Mouse (Mus musculus) myocyte (in vitro differentiated cells): ENCODE measurements around the gene Hils1.

Experiments used
- CEBPB ChIP-seq: IDR thresholded peaks from 2 replicates; pipeline ENCODE4 v1.6.1; 2011; ENCODE audit warnings: mild to moderate bottlenecking, moderate library complexity; ENCODE audit not compliant: poor library complexity, insufficient read depth, severe bottlenecking
- E2F4 ChIP-seq: IDR thresholded peaks from one replicate; pipeline ENCODE4 v1.6.1; 2011; ENCODE audit warnings: mild to moderate bottlenecking, control low read depth, moderate library complexity; ENCODE audit not compliant: insufficient read depth
- MYOD1 ChIP-seq, 3 experiments: IDR thresholded peaks; one replicate each; pipeline ENCODE4 v1.6.1; 2011; ENCODE audit warnings: control low read depth in 2 of 3, low read depth in 2 of 3, mild to moderate bottlenecking in 2 of 3, moderate library complexity in 1 of 3; ENCODE audit not compliant: insufficient read length in 2 of 3, control insufficient read depth in 1 of 3
- MYOG ChIP-seq, 3 experiments: IDR thresholded peaks; one replicate each; pipeline ENCODE4 v1.6.1; 2011; ENCODE audit warnings: control low read depth in 2 of 3, low read depth in 2 of 3, mild to moderate bottlenecking in 2 of 3; ENCODE audit not compliant: insufficient read length in 2 of 3, control insufficient read depth in 1 of 3, insufficient read depth in 1 of 3
- POLR2A ChIP-seq: IDR thresholded peaks from one replicate; pipeline ENCODE4 v1.6.1; 2011; ENCODE audit warnings: low read depth, mild to moderate bottlenecking, control low read depth, moderate library complexity; ENCODE audit not compliant: insufficient read length
- TCF12 ChIP-seq: IDR thresholded peaks from one replicate; pipeline ENCODE4 v1.6.1; 2011; ENCODE audit warnings: mild to moderate bottlenecking, control low read depth; ENCODE audit not compliant: poor library complexity, insufficient read depth, severe bottlenecking
- USF1 ChIP-seq: IDR thresholded peaks from one replicate; pipeline ENCODE4 v1.6.1; 2011; ENCODE audit warnings: low read depth, mild to moderate bottlenecking, control low read depth, moderate library complexity

DNA sequence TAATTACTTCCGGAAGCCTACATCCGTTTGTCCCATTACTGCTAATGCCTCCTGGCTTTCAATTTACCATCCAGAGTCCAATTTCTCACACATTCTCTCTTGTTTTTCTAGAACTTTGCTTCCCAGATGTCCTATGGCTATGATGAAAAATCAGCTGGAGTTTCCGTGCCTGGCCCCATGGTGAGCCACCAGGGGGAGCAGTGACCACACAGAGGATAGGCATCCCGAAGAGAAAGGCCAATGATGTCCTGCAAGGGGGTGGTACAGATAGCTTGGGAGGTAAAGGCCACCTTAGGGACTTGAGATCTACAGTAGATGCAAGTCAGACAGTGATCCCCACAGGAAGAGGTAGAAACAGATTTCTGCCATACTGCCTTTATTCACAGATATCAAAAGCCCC, 28.1 kb upstream of the Hils1 start:
- TF ChIP-seq MYOG (IDR thresholded peaks at IDR 0.05; ENCODE audit: control insufficient read depth in 1 of 3, insufficient read depth in 1 of 3, insufficient read length in 2 of 3, low read depth in 2 of 3) (no peak), USF1 (no peak), POLR2A (no peak), MYOD1 (IDR thresholded peaks at IDR 0.05; ENCODE audit: control insufficient read depth in 1 of 3, insufficient read length in 2 of 3, low read depth in 2 of 3) (no peak), E2F4 (no peak), TCF12 (no peak), CEBPB (no peak)
